Mouse (Mus musculus) erythroblast, adult 5-6 weeks (primary cell): ENCODE data around the gene Prcd. TPM values are rescaled to one million over a fixed set of nuclear protein-coding genes. Genes with fewer than 3 reads are reported as not detected.
A peak's percentile ranks its signal among the peaks of the same experiment; 100 is the strongest.
"Not testable (repeated sequence)": the region's sequence is repeated elsewhere in the genome, so short reads cannot be mapped to it uniquely, and the experiment has no call there.

ENCODE experiments used
- ATAC-seq: replicated peaks from 2 replicates; pipeline ENCODE4 v1.8.0; 2016; ENCODE audit warnings: moderate number of reproducible peaks, mild to moderate bottlenecking, moderate TSS enrichment, inconsistent platforms; ENCODE audit not compliant: poor library complexity, low FRiP score, severe bottlenecking
- total RNA-seq, 2 experiments: library from RNA; stranded (forward) in 1 of 2; stranded (reverse) in 1 of 2; fragments of 150-400 nt in 1 of 2; fragments of 200-764, 138-1000 nt in 1 of 2; gene quantifications; 2 replicates each; pipeline versions ENCODE4 v1.2.3 to v1.2.4; 2015 to 2017; ENCODE audit warnings: low replicate concordance in 2 of 2

Gene Prcd
- total RNA-seq, 2 experiments from 2014 or later = not detected

GRCm38 (mm10) chr11:116666566-116666965, 13.2 kb downstream of the Prcd start:
- ATAC-seq = no peak

GRCm38 (mm10) chr11:116667012-116667411, 13.7 kb downstream of the Prcd start:
- not testable (repeated sequence) for ATAC-seq

GRCm38 (mm10) chr11:116667930-116668329, 14.6 kb downstream of the Prcd start:
- no peak for ATAC-seq

- no peak for ATAC-seq
Observed at GRCm38 (mm10) chr11:116668381-116668825, 15.1 kb downstream of the Prcd start.

- no peak for ATAC-seq
Observed at GRCm38 (mm10) chr11:116668839-116669238, 15.5 kb downstream of the Prcd start.

- no peak for ATAC-seq
Observed at GRCm38 (mm10) chr11:116669316-116669715, 16.0 kb downstream of the Prcd start.

- ATAC-seq = no peak
Observed at GRCm38 (mm10) chr11:116669787-116670365, 16.5 kb downstream of the Prcd start.

GRCm38 (mm10) chr11:116670386-116670785, 17.1 kb downstream of the Prcd start:
- no peak for ATAC-seq

GRCm38 (mm10) chr11:116671112-116671844, 17.9 kb downstream of the Prcd start:
- ATAC-seq = peak; percentile 93

- peak; percentile 30 for ATAC-seq
Observed at GRCm38 (mm10) chr11:116671845-116672434, 18.6 kb downstream of the Prcd start.

- peak; percentile 4; the same call in 1 of the 2 replicates for ATAC-seq
Observed at GRCm38 (mm10) chr11:116672595-116672994, 19.3 kb downstream of the Prcd start.

- no peak for ATAC-seq
Observed at GRCm38 (mm10) chr11:116673410-116673809, 20.1 kb downstream of the Prcd start.

GRCm38 (mm10) chr11:116674616-116675379, 21.5 kb downstream of the Prcd start:
- ATAC-seq = no peak

GRCm38 (mm10) chr11:116675429-116675828, 22.1 kb downstream of the Prcd start:
- not testable (repeated sequence) for ATAC-seq

- no peak for ATAC-seq
Observed at GRCm38 (mm10) chr11:116676175-116676976, 23.0 kb downstream of the Prcd start.

GRCm38 (mm10) chr11:116677711-116678441, 24.5 kb downstream of the Prcd start:
- no peak for ATAC-seq

GRCm38 (mm10) chr11:116679148-116679547, 25.8 kb downstream of the Prcd start:
- no peak for ATAC-seq

- ATAC-seq = no peak
Observed at GRCm38 (mm10) chr11:116680321-116681091, 27.2 kb downstream of the Prcd start.
